Mouse (Mus musculus): ENCODE measurements at regions not wholly inside any gene's neighbourhood (a gene's known extent, or its start where the extent isn't known, plus 50 kb on each side); places are given as distances from the start of the nearest gene placed in this dataset.

GRCm38 (mm10) chr15:7012446-7012845 lies 78.0 kb upstream of the Lifr start:
- no peaks in the 10 kb centered on the region for H3K9me3 ChIP-seq (replicated peaks; ENCODE audit: control insufficient read depth, low read length)
- H3K4me3 ChIP-seq (ENCODE audit: low read depth, low read length), result no peak overlapping the region
- no peak overlapping the region for H3K4me2 ChIP-seq (ENCODE audit: low read depth, low read length)
- ATAC-seq (ENCODE audit: insufficient read depth, low read depth) (no peak), DNase-seq (ENCODE audit: low spot score) (no peak)
- no peaks in the 10 kb centered on the region for H3K27me3 ChIP-seq (ENCODE audit: control insufficient read depth, insufficient read depth, low read length)
- no peak for TF ChIP-seq EP300 (IDR thresholded peaks at IDR 0.05; ENCODE audit: low read depth)
- no peak for TF ChIP-seq CTCF (IDR thresholded peaks at IDR 0.05; ENCODE audit: low read depth)
- 93% methylated on average over 6 of the region's 6 CpGs for WGBS
- peaks cover 29% of the 10 kb centered on the region for H3K4me1 ChIP-seq (ENCODE audit: control insufficient read depth, insufficient read depth)
- no peak overlapping the region for H3K27ac ChIP-seq (ENCODE audit: low read depth)
- no peak overlapping the region for H3K9ac ChIP-seq (replicated peaks; ENCODE audit: low read depth, low read length)
- no peaks in the 10 kb centered on the region for H3K36me3 ChIP-seq (replicated peaks; ENCODE audit: control insufficient read depth, insufficient read depth, low read length)

- Histone ChIP-seq H3K4me1 (ENCODE audit: control insufficient read depth, insufficient read depth) (peaks cover 31% of the 10 kb centered on the region), H3K4me3 (ENCODE audit: low read depth, low read length) (no peak overlapping the region), H3K9me3 (replicated peaks; ENCODE audit: control insufficient read depth, low read length) (no peaks in the 10 kb centered on the region), H3K27me3 (ENCODE audit: control insufficient read depth, insufficient read depth, low read length) (no peaks in the 10 kb centered on the region), H3K27ac (ENCODE audit: low read depth) (no peak overlapping the region), H3K36me3 (replicated peaks; ENCODE audit: control insufficient read depth, insufficient read depth, low read length) (no peaks in the 10 kb centered on the region), H3K9ac (replicated peaks; ENCODE audit: low read depth, low read length) (no peak overlapping the region), H3K4me2 (ENCODE audit: low read depth, low read length) (no peak overlapping the region)
- TF ChIP-seq CTCF (IDR thresholded peaks at IDR 0.05; ENCODE audit: low read depth) (no peak), EP300 (IDR thresholded peaks at IDR 0.05; ENCODE audit: low read depth) (no peak)
- WGBS, result 71% methylated on average over 5 of the region's 5 CpGs
- ATAC-seq (ENCODE audit: insufficient read depth, low read depth) (no peak), DNase-seq (ENCODE audit: low spot score) (no peak)
Measured at GRCm38 (mm10) chr15:7013047-7013446, 77.4 kb upstream of the Lifr start.

GRCm38 (mm10) chr15:7014984-7015383 lies 75.4 kb upstream of the Lifr start:
- Histone ChIP-seq H3K27me3 (ENCODE audit: control insufficient read depth, insufficient read depth, low read length) (no peaks in the 10 kb centered on the region), H3K36me3 (replicated peaks; ENCODE audit: control insufficient read depth, insufficient read depth, low read length) (no peaks in the 10 kb centered on the region), H3K9me3 (replicated peaks; ENCODE audit: control insufficient read depth, low read length) (no peaks in the 10 kb centered on the region), H3K9ac (replicated peaks; ENCODE audit: low read depth, low read length) (no peak overlapping the region), H3K4me2 (ENCODE audit: low read depth, low read length) (no peak overlapping the region), H3K4me3 (ENCODE audit: low read depth, low read length) (no peak overlapping the region), H3K27ac (ENCODE audit: low read depth) (no peak overlapping the region; the same call in 1 of the 2 replicates), H3K4me1 (ENCODE audit: control insufficient read depth, insufficient read depth) (peaks cover 31% of the 10 kb centered on the region)
- TF ChIP-seq CTCF (IDR thresholded peaks at IDR 0.05; ENCODE audit: low read depth) (no peak), EP300 (IDR thresholded peaks at IDR 0.05; ENCODE audit: low read depth) (no peak)
- WGBS, result 42% methylated on average over 2 of the region's 2 CpGs
- DNase-seq (ENCODE audit: low spot score) (no peak), ATAC-seq (ENCODE audit: insufficient read depth, low read depth) (no peak)

- H3K27ac ChIP-seq (ENCODE audit: low read depth), result no peak overlapping the region
- H3K9me3 ChIP-seq (replicated peaks; ENCODE audit: control insufficient read depth, low read length), result no peaks in the 10 kb centered on the region
- no peak overlapping the region for H3K4me2 ChIP-seq (ENCODE audit: low read depth, low read length)
- no peaks in the 10 kb centered on the region for H3K27me3 ChIP-seq (ENCODE audit: control insufficient read depth, insufficient read depth, low read length)
- no peak overlapping the region for H3K4me3 ChIP-seq (ENCODE audit: low read depth, low read length)
- 45% methylated on average over 3 of the region's 3 CpGs for WGBS
- H3K4me1 ChIP-seq (ENCODE audit: control insufficient read depth, insufficient read depth), result peaks cover 31% of the 10 kb centered on the region
- no peak for ATAC-seq (ENCODE audit: insufficient read depth, low read depth)
- DNase-seq (ENCODE audit: low spot score), result no peak
- H3K9ac ChIP-seq (replicated peaks; ENCODE audit: low read depth, low read length), result no peak overlapping the region
- TF ChIP-seq EP300 (IDR thresholded peaks at IDR 0.05; ENCODE audit: low read depth), result no peak
- no peak for TF ChIP-seq CTCF (IDR thresholded peaks at IDR 0.05; ENCODE audit: low read depth)
- H3K36me3 ChIP-seq (replicated peaks; ENCODE audit: control insufficient read depth, insufficient read depth, low read length), result no peaks in the 10 kb centered on the region
Measured at GRCm38 (mm10) chr15:7016018-7016417, 74.4 kb upstream of the Lifr start.

GRCm38 (mm10) chr15:7017281-7017845 lies 73.1 kb upstream of the Lifr start:
- Histone ChIP-seq H3K4me1 (ENCODE audit: control insufficient read depth, insufficient read depth) (peaks cover 27% of the 10 kb centered on the region), H3K9ac (replicated peaks; ENCODE audit: low read depth, low read length) (no peak overlapping the region), H3K27me3 (ENCODE audit: control insufficient read depth, insufficient read depth, low read length) (no peaks in the 10 kb centered on the region), H3K4me2 (ENCODE audit: low read depth, low read length) (no peak overlapping the region), H3K4me3 (ENCODE audit: low read depth, low read length) (no peak overlapping the region), H3K27ac (ENCODE audit: low read depth) (no peak overlapping the region), H3K36me3 (replicated peaks; ENCODE audit: control insufficient read depth, insufficient read depth, low read length) (no peaks in the 10 kb centered on the region), H3K9me3 (replicated peaks; ENCODE audit: control insufficient read depth, low read length) (no peaks in the 10 kb centered on the region)
- no peak for TF ChIP-seq EP300 (IDR thresholded peaks at IDR 0.05; ENCODE audit: low read depth)
- no peak for TF ChIP-seq CTCF (IDR thresholded peaks at IDR 0.05; ENCODE audit: low read depth)
- 22% methylated on average over 6 of the region's 6 CpGs for WGBS
- ATAC-seq (ENCODE audit: insufficient read depth, low read depth) (no peak), DNase-seq (ENCODE audit: low spot score) (peak; percentile 8)

GRCm38 (mm10) chr15:7022660-7023059 lies 67.8 kb upstream of the Lifr start:
- ATAC-seq (ENCODE audit: insufficient read depth, low read depth) (no peak), DNase-seq (ENCODE audit: low spot score) (no peak)
- no peak for TF ChIP-seq CTCF (IDR thresholded peaks at IDR 0.05; ENCODE audit: low read depth)
- no peak for TF ChIP-seq EP300 (IDR thresholded peaks at IDR 0.05; ENCODE audit: low read depth)
- Histone ChIP-seq H3K9ac (replicated peaks; ENCODE audit: low read depth, low read length) (no peak overlapping the region), H3K36me3 (replicated peaks; ENCODE audit: control insufficient read depth, insufficient read depth, low read length) (no peaks in the 10 kb centered on the region), H3K4me2 (ENCODE audit: low read depth, low read length) (no peak overlapping the region), H3K27ac (ENCODE audit: low read depth) (no peak overlapping the region), H3K4me1 (ENCODE audit: control insufficient read depth, insufficient read depth) (no peaks in the 10 kb centered on the region), H3K9me3 (replicated peaks; ENCODE audit: control insufficient read depth, low read length) (no peaks in the 10 kb centered on the region), H3K27me3 (ENCODE audit: control insufficient read depth, insufficient read depth, low read length) (no peaks in the 10 kb centered on the region), H3K4me3 (ENCODE audit: low read depth, low read length) (no peak overlapping the region)

All from heart, postnatal 0 days (tissue).